37 mouse cellular contexts compared by ENCODE assay signal in the genomic region with DNA sequence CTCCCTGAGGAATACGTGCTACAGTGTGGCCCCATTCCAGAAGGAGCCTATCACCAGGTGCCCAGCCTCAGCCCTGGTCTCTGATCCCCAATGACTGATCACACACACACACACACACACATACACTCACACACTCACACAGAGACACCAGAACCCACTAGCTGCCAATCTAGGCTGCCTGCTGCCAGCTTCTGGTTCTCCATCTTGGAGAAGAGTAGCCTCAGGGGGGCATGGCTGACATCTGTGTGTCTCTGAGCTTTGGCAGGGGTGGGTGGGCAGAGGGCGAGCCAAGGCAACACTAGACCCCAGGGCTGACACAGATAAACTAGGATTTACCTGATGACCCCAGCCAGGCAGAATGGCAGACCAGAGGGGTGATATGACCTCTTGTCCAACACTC. TPM values are rescaled to one million over a fixed set of nuclear protein-coding genes. Genes with fewer than 3 reads are reported as not detected.
"Had no signal": no experiment of that assay in that cellular context is flagged by ENCODE, and none has a peak within 500 bp of the region (broad histone marks: within the 10 kb centered on the region; RNA-seq: fewer than 3 reads in every experiment).

No protein-coding gene starts in this region.

- H3K4me3 ChIP-seq: embryonic facial prominence, embryonic 10.5 days; embryonic facial prominence, embryonic 12.5 days; embryonic facial prominence, embryonic 13.5 days; embryonic facial prominence, embryonic 15.5 days; erythroblast, embryonic 14.5 days; forebrain, embryonic 10.5 days; forebrain, embryonic 12.5 days; forebrain, embryonic 13.5 days; forebrain, embryonic 15.5 days; gastrocnemius, adult 2 months; heart, adult 2 months had no signal

- H3K36me3 ChIP-seq: embryonic facial prominence, embryonic 10.5 days; embryonic facial prominence, embryonic 12.5 days; embryonic facial prominence, embryonic 13.5 days; embryonic facial prominence, embryonic 15.5 days; forebrain, embryonic 10.5 days; forebrain, embryonic 12.5 days; forebrain, embryonic 15.5 days had no signal

- H3K4me1 ChIP-seq: embryonic facial prominence, embryonic 12.5 days; embryonic facial prominence, embryonic 13.5 days; embryonic facial prominence, embryonic 15.5 days; forebrain, embryonic 10.5 days; forebrain, embryonic 12.5 days; forebrain, embryonic 13.5 days; forebrain, embryonic 15.5 days had no signal

- ATAC-seq: forebrain, embryonic 13.5 days; forebrain, embryonic 14.5 days; forebrain, embryonic 15.5 days; forebrain, embryonic 16.5 days; forebrain, postnatal 0 days had no signal

- H3K9me3 ChIP-seq: embryonic facial prominence, embryonic 10.5 days; embryonic facial prominence, embryonic 12.5 days; embryonic facial prominence, embryonic 13.5 days; embryonic facial prominence, embryonic 15.5 days; forebrain, embryonic 10.5 days; forebrain, embryonic 12.5 days; forebrain, embryonic 13.5 days; forebrain, embryonic 15.5 days had no signal

- DNase-seq: cerebellum, adult 2 months; cerebellum, adult 9-10 months; cerebellum, adult 9-11 months; cerebellum, postnatal 25 days; cerebellum, postnatal 36 days; embryo, embryonic 11 days; forebrain, postnatal 0 days; gastrocnemius, adult 2 months; gastrocnemius, postnatal 10 days; gastrocnemius, postnatal 14 days; gastrocnemius, postnatal 25 days; gastrocnemius, postnatal 36 days; heart, adult 11 months; heart, adult 18-20 months; heart, adult 2 months had no signal

- H3K4me2 ChIP-seq: embryonic facial prominence, embryonic 12.5 days; embryonic facial prominence, embryonic 13.5 days; embryonic facial prominence, embryonic 15.5 days; forebrain, embryonic 12.5 days; forebrain, embryonic 13.5 days; forebrain, embryonic 15.5 days had no signal

- H3K27ac ChIP-seq: embryonic facial prominence, embryonic 10.5 days; embryonic facial prominence, embryonic 12.5 days; embryonic facial prominence, embryonic 13.5 days; embryonic facial prominence, embryonic 15.5 days; forebrain, embryonic 10.5 days; forebrain, embryonic 12.5 days; forebrain, embryonic 13.5 days; forebrain, embryonic 15.5 days; gastrocnemius, adult 2 months; heart, adult 2 months had no signal

- H3K27me3 ChIP-seq: embryonic facial prominence, embryonic 12.5 days; embryonic facial prominence, embryonic 13.5 days; embryonic facial prominence, embryonic 15.5 days; forebrain, embryonic 12.5 days; forebrain, embryonic 13.5 days; forebrain, embryonic 15.5 days had no signal

- H3K9ac ChIP-seq: embryonic facial prominence, embryonic 12.5 days; embryonic facial prominence, embryonic 13.5 days; embryonic facial prominence, embryonic 15.5 days; forebrain, embryonic 12.5 days; forebrain, embryonic 13.5 days; forebrain, embryonic 15.5 days; forebrain, postnatal 0 days had no signal

RNA-seq across cellular contexts. Expression of a gene that starts 18.1 kb away (rescaled TPM):
- total RNA-seq: common myeloid progenitor, adult 5-6 weeks; granulocyte monocyte progenitor cell, adult 5-6 weeks had no signal

RNA-seq across cellular contexts. Expression of a gene that starts 20.1 kb away (rescaled TPM):
- total RNA-seq: common myeloid progenitor, adult 5-6 weeks; forebrain, postnatal 0 days; gastrocnemius, adult 18-20 months; gastrocnemius, adult 2 months; gastrocnemius, adult 8-10 months; gastrocnemius, postnatal 10 days; gastrocnemius, postnatal 14 days; gastrocnemius, postnatal 25 days; gastrocnemius, postnatal 36 days; gastrocnemius, postnatal 4 days; granulocyte monocyte progenitor cell, adult 5-6 weeks; heart, adult 18-20 months; heart, adult 2 months; heart, adult 8-10 months had no signal
- polyA plus RNA-seq: cerebellum, adult 2 months; cortical plate, adult 2 months; embryonic facial prominence, embryonic 10.5 days; embryonic facial prominence, embryonic 11.5 days; embryonic facial prominence, embryonic 12.5 days; embryonic facial prominence, embryonic 13.5 days; embryonic facial prominence, embryonic 14.5 days; embryonic facial prominence, embryonic 15.5 days; erythroblast, embryonic 14.5 days; forebrain, embryonic 10.5 days; forebrain, embryonic 11.5 days; forebrain, embryonic 12.5 days; forebrain, embryonic 13.5 days; forebrain, embryonic 14.5 days; forebrain, embryonic 15.5 days; forebrain, embryonic 16.5 days; forebrain, postnatal 0 days; frontal cortex, adult 2 months; heart, adult 2 months had no signal

RNA-seq across cellular contexts. Expression of a gene that starts 36.6 kb away (rescaled TPM):
- total RNA-seq: common myeloid progenitor, adult 5-6 weeks; gastrocnemius, adult 18-20 months; gastrocnemius, adult 2 months; gastrocnemius, adult 8-10 months; gastrocnemius, postnatal 36 days had no signal
- polyA plus RNA-seq: erythroblast, embryonic 14.5 days had no signal

RNA-seq across cellular contexts. Expression of a gene that starts 45.5 kb away (rescaled TPM):
- total RNA-seq: common myeloid progenitor, adult 5-6 weeks; granulocyte monocyte progenitor cell, adult 5-6 weeks had no signal
